Mouse (Mus musculus) CH12.LX (cell line): ENCODE measurements around the gene Rcan2. TPM values are rescaled to one million over a fixed set of nuclear protein-coding genes. Genes with fewer than 3 reads are reported as not detected.

ENCODE experiments used
- DNase-seq: peaks from one replicate; pipeline ENCODE4 v3.0.0-alpha.2; 2013; ENCODE audit errors: extremely low read depth
- H3K27ac ChIP-seq: 2 replicates; pipeline ENCODE4 v1.5.1; 2012; ENCODE audit warnings: low read depth, mild to moderate bottlenecking, control low read depth, moderate library complexity; ENCODE audit not compliant: insufficient read depth
- H3K27me3 ChIP-seq: replicated peaks from 2 replicates; pipeline ENCODE3; 2012; ENCODE audit warnings: inconsistent platforms
- H3K36me3 ChIP-seq, 2 experiments: replicated peaks in 1 of 2; 2 replicates each; pipeline versions ENCODE3 to v1.6.1; 2012; ENCODE audit warnings: inconsistent platforms in 1 of 2, low read length in 1 of 2, mild to moderate bottlenecking in 1 of 2, mixed read lengths in 1 of 2, moderate library complexity in 1 of 2; ENCODE audit not compliant: control insufficient read depth in 1 of 2, insufficient read depth in 1 of 2
- H3K4me1 ChIP-seq, 2 experiments: 2 replicates each; pipeline ENCODE4 v1.6.1; 2012; ENCODE audit warnings: inconsistent platforms in 1 of 2, moderate library complexity in 1 of 2; ENCODE audit not compliant: insufficient read depth in 2 of 2, control insufficient read depth in 1 of 2
- H3K4me2 ChIP-seq: 2 replicates; pipeline ENCODE4 v1.6.1; 2012; ENCODE audit warnings: low read depth, mild to moderate bottlenecking, control low read depth; ENCODE audit not compliant: poor library complexity, insufficient read depth, severe bottlenecking
- H3K4me3 ChIP-seq, 3 experiments: fragments of 150-350 bp in 1 of 3; sonication (generic) in 1 of 3; replicated peaks in 1 of 3; 2 replicates each; pipeline versions ENCODE3 to v1.5.1; 2011 to 2012; ENCODE audit warnings: low read depth in 2 of 3, low read length in 2 of 3, mild to moderate bottlenecking in 2 of 3, moderate library complexity in 2 of 3, control low read depth in 1 of 3, improper control_type of control experiment in 1 of 3, inconsistent platforms in 1 of 3, mixed read lengths in 1 of 3; ENCODE audit not compliant: poor library complexity in 1 of 3
- H3K79me2 ChIP-seq: replicated peaks from 2 replicates; pipeline ENCODE4 v1.6.1; 2012; ENCODE audit warnings: mild to moderate bottlenecking, moderate library complexity; ENCODE audit not compliant: control insufficient read depth, poor library complexity, insufficient read depth, severe bottlenecking; ENCODE audit errors: extremely low read depth
- H3K9ac ChIP-seq: 2 replicates; pipeline ENCODE4 v1.6.1; 2012; ENCODE audit warnings: low read depth, mild to moderate bottlenecking, control low read depth, moderate library complexity; ENCODE audit not compliant: insufficient read depth
- H3K9me3 ChIP-seq: replicated peaks from 2 replicates; pipeline ENCODE3; 2012; ENCODE audit warnings: low read length, inconsistent platforms, mixed read lengths
- CHD2 ChIP-seq: IDR thresholded peaks from 2 replicates; pipeline ENCODE4 v1.6.1; 2011; ENCODE audit warnings: low read length, improper control_type of control experiment
- CTCF ChIP-seq, 2 experiments: IDR thresholded peaks in 1 of 2; conservative IDR thresholded peaks in 1 of 2; 2 replicates each; pipeline ENCODE4 v1.5.1; 2011 to 2012; ENCODE audit warnings: low read depth in 2 of 2, low read length in 2 of 2, improper control_type of control experiment in 1 of 2, inconsistent platforms in 1 of 2, mild to moderate bottlenecking in 1 of 2, moderate library complexity in 1 of 2
- E2F4 ChIP-seq: IDR thresholded peaks from 2 replicates; pipeline ENCODE4 v1.6.1; 2011; ENCODE audit warnings: low read depth, low read length, improper control_type of control experiment; ENCODE audit not compliant: insufficient replicate concordance
- EP300 ChIP-seq: IDR thresholded peaks from 2 replicates; pipeline ENCODE4 v1.6.1; 2011; ENCODE audit warnings: low read length, improper control_type of control experiment
- ETS1 ChIP-seq: conservative IDR thresholded peaks from 2 replicates; pipeline ENCODE4 v1.6.1; 2012; ENCODE audit warnings: low read depth, mild to moderate bottlenecking, inconsistent platforms, low read length, improper control_type of control experiment, moderate library complexity
- IRF4 ChIP-seq: IDR thresholded peaks from 2 replicates; pipeline ENCODE4 v1.6.1; 2014; ENCODE audit warnings: low read depth, mild to moderate bottlenecking, inconsistent platforms, low read length, improper control_type of control experiment
- JUN ChIP-seq: IDR thresholded peaks from 2 replicates; pipeline ENCODE4 v1.6.1; 2011; ENCODE audit warnings: low read depth, mild to moderate bottlenecking, low read length, improper control_type of control experiment, moderate library complexity; ENCODE audit not compliant: insufficient read depth
- JUND ChIP-seq: conservative IDR thresholded peaks from 2 replicates; pipeline ENCODE4 v1.6.1; 2011; ENCODE audit warnings: low read depth, low read length, improper control_type of control experiment
- MAZ ChIP-seq: IDR thresholded peaks from 2 replicates; pipeline ENCODE4 v1.6.1; 2012; ENCODE audit warnings: low read depth, mild to moderate bottlenecking, inconsistent platforms, low read length, improper control_type of control experiment, moderate library complexity
- NELFE ChIP-seq: IDR thresholded peaks from 2 replicates; pipeline ENCODE4 v1.6.1; 2011; ENCODE audit warnings: low read depth, low read length, improper control_type of control experiment
- NRF1 ChIP-seq: IDR thresholded peaks from 2 replicates; pipeline ENCODE4 v1.6.1; 2014; ENCODE audit warnings: low read depth, mild to moderate bottlenecking, inconsistent platforms, low read length, improper control_type of control experiment, moderate library complexity
- PAX5 ChIP-seq: IDR thresholded peaks from 2 replicates; pipeline ENCODE4 v1.6.1; 2012; ENCODE audit warnings: low read length, inconsistent platforms, mixed read lengths
- POLR2A ChIP-seq: IDR thresholded peaks from 2 replicates; pipeline ENCODE4 v1.6.1; 2011; ENCODE audit warnings: low read depth, mild to moderate bottlenecking, improper control_type of control experiment, low read length
- RAD21 ChIP-seq: IDR thresholded peaks from 2 replicates; pipeline ENCODE4 v1.6.1; 2011; ENCODE audit warnings: low read depth, mild to moderate bottlenecking, low read length, improper control_type of control experiment, moderate library complexity
- SIN3A ChIP-seq: IDR thresholded peaks from 2 replicates; pipeline ENCODE4 v1.6.1; 2012; ENCODE audit warnings: low read length, improper control_type of control experiment, inconsistent platforms
- SMC3 ChIP-seq: IDR thresholded peaks from 2 replicates; pipeline ENCODE4 v1.6.1; 2011; ENCODE audit warnings: low read depth, low read length, improper control_type of control experiment
- USF1 ChIP-seq: IDR thresholded peaks from 2 replicates; pipeline ENCODE4 v1.6.1; 2014; ENCODE audit warnings: low read depth, mild to moderate bottlenecking, inconsistent platforms, low read length, improper control_type of control experiment
- USF2 ChIP-seq: conservative IDR thresholded peaks from 2 replicates; pipeline ENCODE4 v1.6.1; 2011; ENCODE audit warnings: low read depth, low read length, improper control_type of control experiment
- dilution Hi-C: fragments of 300-500 bp; cut with MboI; formaldehyde crosslinking; loops from 2 replicates; pipeline ENCODE4 v1.14.3; 2020; ENCODE audit warnings: low sequenced_read_pairs; ENCODE audit not compliant: extremely low pct_unique_long_range_greater_than_20kb, extremely low pct_ligation_motif_present
- in situ Hi-C: fragments of 300-500 bp; cut with MboI; formaldehyde crosslinking; loops from 3 replicates; pipeline ENCODE4 v1.14.3; 2019; ENCODE audit warnings: low sequenced_read_pairs, low pct_ligation_motif_present, low pct_unique_long_range_greater_than_20kb, mixed read lengths
- polyA plus RNA-seq: library from polyadenylated mRNA; unstranded; fragments of >175 nt; gene quantifications from 2 replicates; pipeline ENCODE4 v1.2.1, GENCODE M21; 2012; ENCODE audit warnings: low read depth; ENCODE audit not compliant: insufficient read length
- total RNA-seq, 2 experiments: library from RNA; depleted of rRNA; stranded (reverse); fragments of 300-350 nt in 1 of 2; fragments of >200 nt in 1 of 2; gene quantifications; 2 replicates each; pipeline ENCODE4 v1.2.3; 2012 to 2014

The Rcan2 gene
- total and polyA plus RNA-seq, 3 experiments = 0.32 to 1.5 TPM; not detected in 1

DNA sequence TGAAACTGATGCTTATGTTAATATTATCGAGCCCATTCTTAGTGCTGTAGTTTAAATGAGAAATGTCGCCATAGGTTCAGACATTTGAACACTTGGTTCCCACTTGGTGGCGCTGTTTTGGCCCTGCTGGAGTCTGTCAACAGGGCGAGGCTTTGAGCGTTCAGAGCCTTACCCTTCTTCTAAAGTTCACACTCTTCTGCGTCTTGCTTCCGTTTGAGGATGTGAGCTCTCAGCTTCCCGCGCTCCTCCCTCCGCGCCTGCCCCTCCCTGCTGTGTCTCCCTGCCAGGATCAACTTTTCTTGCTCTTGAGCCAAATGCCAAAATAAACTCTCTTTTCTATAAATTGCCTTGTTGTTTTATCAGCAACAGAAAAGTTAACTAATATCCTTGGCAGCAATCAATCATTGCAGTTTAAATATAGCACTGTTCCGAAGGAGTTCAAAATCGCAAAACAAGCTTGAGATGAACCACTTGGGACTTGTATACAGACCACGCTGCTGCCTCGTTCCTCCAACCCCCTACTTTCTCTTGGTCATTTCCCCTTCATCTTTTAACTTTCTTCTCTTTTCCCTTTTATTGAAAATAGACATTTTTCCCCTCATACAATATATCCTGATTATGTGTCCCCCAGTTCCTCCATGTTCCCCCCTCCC, 42.4 kb upstream of the Rcan2 start:
- peaks cover 22% of the 10 kb centered on the region for H3K9me3 ChIP-seq
- no peak overlapping the region for H3K4me3 ChIP-seq
- no peaks in the 10 kb centered on the region for H3K27me3 ChIP-seq
- H3K36me3 ChIP-seq = no peaks in the 10 kb centered on the region
- no peak overlapping the region for H3K9ac ChIP-seq
- in situ Hi-C loops (no loop called here), dilution Hi-C loops (no loop called here)
- no peaks in the 10 kb centered on the region for H3K4me1 ChIP-seq
- DNase-seq = no peak
- no peak overlapping the region for H3K27ac ChIP-seq
- TF ChIP-seq POLR2A (no peak), JUN (no peak), MAZ (no peak), ETS1 (no peak), E2F4 (no peak), CTCF (conservative IDR thresholded peaks at IDR 0.05 in 1 of 2, IDR thresholded peaks at IDR 0.05 in 1 of 2; ENCODE audit: low read depth in 2 of 2, low read length in 2 of 2) (no peak), JUND (no peak), USF2 (no peak), IRF4 (no peak)
- no peaks in the 10 kb centered on the region for H3K79me2 ChIP-seq
- no peak overlapping the region for H3K4me2 ChIP-seq

DNA sequence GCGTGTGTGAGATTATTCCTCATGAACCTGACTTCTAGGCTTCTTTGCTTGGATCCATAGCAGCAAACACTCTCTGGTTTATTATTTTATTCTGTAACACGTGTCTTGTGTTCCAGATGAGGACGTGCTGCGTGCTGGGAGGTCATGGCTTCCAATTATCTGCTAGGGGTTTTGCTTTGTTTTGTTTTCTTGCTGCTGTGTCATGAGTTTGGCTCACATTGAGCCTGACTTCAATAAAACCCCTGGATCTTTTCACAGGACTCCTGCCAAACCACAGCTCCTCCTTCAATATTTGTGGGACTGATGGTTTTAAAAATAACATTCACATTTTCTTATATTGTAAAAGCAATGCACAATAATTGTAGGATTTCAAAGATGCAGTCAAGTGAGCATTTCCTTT, 16.6 kb upstream of the Rcan2 start:
- TF ChIP-seq IRF4 (no peak), RAD21 (no peak), EP300 (no peak), CHD2 (no peak), USF1 (no peak)
- TF ChIP-seq, all 38 proteins: peak for 0
- no peaks in the 10 kb centered on the region for H3K4me1 ChIP-seq
- dilution Hi-C loops = no loop called here
- no peak for DNase-seq
- no peak overlapping the region for H3K27ac ChIP-seq
- in situ Hi-C loops = no loop called here
- no peak overlapping the region for H3K4me3 ChIP-seq
- no peaks in the 10 kb centered on the region for H3K79me2 ChIP-seq
- H3K27me3 ChIP-seq = no peaks in the 10 kb centered on the region
- H3K4me2 ChIP-seq = no peak overlapping the region
- H3K9ac ChIP-seq = no peak overlapping the region
- H3K9me3 ChIP-seq = peaks cover 24% of the 10 kb centered on the region
- H3K36me3 ChIP-seq = no peaks in the 10 kb centered on the region

DNA sequence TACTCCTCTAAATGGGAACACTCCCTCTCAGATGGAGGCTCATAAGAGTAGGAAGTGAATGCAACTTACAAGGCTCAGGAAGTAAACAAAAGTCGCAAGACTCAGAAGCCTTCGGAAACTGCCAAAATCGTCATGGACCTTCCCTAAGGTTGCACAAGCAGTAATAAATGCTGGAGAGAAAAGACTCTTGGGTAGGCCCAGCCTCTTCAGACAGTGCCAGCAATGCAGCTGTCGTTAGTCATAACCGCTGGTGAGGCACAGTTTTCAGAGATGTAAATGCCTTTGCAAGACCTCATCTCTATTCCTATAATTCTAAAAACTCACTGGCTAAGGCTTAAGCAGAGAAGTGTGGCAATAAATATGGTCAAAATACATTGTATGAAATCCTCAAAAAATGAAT, 12.9 kb upstream of the Rcan2 start:
- no peaks in the 10 kb centered on the region for H3K4me1 ChIP-seq
- dilution Hi-C loops (no loop called here), in situ Hi-C loops (no loop called here)
- no peaks in the 10 kb centered on the region for H3K27me3 ChIP-seq
- no peak overlapping the region for H3K27ac ChIP-seq
- no peak overlapping the region for H3K9ac ChIP-seq
- DNase-seq = no peak
- H3K79me2 ChIP-seq = no peaks in the 10 kb centered on the region
- TF ChIP-seq NELFE (no peak), SIN3A (no peak), NRF1 (no peak), PAX5 (no peak), SMC3 (no peak)
- no peak overlapping the region for H3K4me2 ChIP-seq
- H3K36me3 ChIP-seq = no peaks in the 10 kb centered on the region
- H3K4me3 ChIP-seq = no peak overlapping the region
- H3K9me3 ChIP-seq = peaks cover 16% of the 10 kb centered on the region
